Mouse (Mus musculus) brain, embryonic 18.5 days (tissue): ENCODE data around the gene Mipol1.
"Not testable (repeated sequence)": the region's sequence is repeated elsewhere in the genome, so short reads cannot be mapped to it uniquely, and the experiment has no call there.

Experiments used
- DNase-seq: peaks from one replicate; pipeline ENCODE4 v3.0.0-alpha.2; 2012; ENCODE audit warnings: low read depth, low spot score

The Mipol1 gene

GRCm38 (mm10) chr12:57428243-57428642 lies 198.0 kb downstream of the Mipol1 start:
- DNase-seq: no peak

DNA sequence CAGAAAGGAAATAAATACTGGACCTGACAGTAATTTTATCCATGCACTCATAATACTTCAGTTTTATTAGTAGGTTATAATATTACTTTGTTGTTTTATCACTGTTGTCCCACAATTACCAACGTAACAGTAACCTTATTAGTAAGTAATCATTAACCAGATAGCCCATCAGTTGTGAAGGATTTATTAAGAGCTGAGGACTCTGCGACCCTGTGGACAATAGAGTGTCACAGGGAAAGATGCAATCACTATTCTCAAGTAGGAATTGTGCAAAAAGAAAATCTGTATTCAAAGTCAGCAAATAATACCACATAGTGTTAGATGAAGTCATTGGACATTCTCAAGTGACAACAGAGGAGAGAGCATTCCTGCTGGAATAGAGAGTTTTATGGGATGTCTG lies 198.5 kb downstream of the Mipol1 start:
- no peak for DNase-seq

DNA sequence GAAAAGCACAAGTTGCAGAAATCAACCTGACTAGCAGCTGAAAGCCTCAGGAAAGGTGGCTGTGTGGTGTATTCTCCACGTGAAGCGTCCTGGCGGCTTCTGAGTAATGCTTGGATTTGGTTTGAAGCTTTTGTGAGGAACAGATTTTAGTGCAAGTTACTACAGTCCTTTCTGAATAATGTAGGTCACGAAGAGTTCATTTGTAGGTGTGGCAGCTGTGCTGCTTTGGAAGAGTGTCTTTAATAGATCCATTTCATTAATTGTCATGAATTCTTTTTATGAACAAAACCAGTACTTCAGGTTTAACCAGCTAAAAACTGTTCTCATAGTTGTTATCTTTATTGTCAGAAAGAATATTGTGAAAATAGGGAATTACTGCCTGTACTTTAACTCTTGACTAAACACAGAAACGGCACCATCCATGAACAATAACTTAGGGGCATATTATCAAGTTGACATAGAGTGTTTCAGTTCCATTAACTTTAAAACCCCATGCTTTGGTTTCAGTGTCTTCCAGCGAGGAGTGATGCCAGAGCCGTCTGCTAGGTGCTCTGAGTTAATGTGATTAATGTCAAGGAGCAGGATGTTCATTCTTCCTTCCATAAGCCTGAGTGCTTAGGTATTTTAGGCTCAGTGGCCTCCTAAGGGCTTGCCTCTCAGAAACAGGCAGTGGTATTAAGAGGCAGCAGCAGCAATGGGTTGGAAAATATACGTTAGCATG lies 206.9 kb downstream of the Mipol1 start:
- not testable (repeated sequence) for DNase-seq

- DNase-seq: no peak
Observed at GRCm38 (mm10) chr12:57444281-57444903, 214.2 kb downstream of the Mipol1 start.

DNA sequence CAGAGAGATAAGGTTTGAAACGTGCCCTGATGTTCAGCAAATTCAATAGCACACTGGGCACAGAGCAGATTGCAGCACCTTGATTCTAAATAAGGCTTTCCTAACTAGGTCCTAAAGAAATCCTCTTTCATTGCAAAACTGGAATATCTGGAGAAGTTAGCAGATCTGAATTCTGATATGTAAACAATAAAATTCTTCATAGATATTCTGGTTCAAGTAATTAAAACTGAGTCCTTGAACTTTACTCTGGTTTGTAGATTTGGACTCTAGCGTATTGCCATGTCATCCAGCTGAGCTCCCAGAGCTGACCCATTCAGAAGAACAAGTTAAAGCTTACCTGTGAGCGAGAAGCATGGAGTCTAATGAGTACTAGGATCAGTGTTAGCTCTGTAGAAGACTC lies 217.1 kb downstream of the Mipol1 start:
- DNase-seq: no peak

GRCm38 (mm10) chr12:57449299-57449698 lies 219.1 kb downstream of the Mipol1 start:
- no peak for DNase-seq

DNA sequence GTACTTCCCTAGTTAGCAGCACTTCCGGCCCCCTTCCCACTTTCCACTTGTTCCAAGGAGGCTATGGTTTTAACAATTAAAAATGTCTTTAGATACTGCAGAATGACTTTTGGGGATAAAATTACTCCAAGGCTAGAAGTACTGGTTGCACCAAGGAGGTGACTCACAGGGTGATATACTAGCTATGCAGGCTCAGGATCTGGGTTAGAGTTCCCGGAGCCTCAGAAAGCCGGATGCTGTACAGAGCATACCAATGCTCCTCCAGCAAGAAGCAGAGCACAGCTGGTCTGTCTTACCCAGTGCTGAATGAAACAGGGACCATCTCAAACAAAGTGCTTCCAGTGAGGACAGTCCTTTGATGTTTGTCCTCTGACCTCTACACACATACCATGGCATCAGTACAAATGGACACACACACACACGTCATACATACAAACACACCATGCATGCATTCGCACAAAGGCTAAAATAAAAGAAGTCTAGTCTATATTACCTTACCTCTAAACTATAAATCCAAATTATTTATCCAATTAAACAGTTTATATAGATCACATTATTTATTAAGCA lies 219.9 kb downstream of the Mipol1 start:
- DNase-seq: no peak

DNA sequence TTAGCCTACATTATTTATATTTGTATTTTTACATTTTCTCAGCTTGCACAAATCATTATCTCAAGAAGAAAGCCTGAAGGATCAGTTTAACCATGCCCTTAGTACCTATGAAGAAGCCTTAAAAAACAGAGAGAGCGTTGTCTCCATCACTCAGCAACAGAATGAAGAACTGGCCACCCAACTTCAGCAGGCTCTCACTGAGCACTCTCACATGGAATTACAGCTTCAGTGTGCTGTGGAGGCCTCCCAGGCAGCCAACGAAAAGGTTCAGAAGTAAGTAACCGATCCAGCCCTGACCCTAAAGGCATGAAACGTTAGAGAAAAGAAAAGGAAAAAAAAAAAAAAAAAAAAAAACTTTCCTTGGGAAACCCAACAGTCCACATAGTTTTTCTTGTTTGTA lies 226.7 kb downstream of the Mipol1 start:
- DNase-seq: no peak

GRCm38 (mm10) chr12:57457339-57457738 lies 227.1 kb downstream of the Mipol1 start:
- no peak for DNase-seq

DNA sequence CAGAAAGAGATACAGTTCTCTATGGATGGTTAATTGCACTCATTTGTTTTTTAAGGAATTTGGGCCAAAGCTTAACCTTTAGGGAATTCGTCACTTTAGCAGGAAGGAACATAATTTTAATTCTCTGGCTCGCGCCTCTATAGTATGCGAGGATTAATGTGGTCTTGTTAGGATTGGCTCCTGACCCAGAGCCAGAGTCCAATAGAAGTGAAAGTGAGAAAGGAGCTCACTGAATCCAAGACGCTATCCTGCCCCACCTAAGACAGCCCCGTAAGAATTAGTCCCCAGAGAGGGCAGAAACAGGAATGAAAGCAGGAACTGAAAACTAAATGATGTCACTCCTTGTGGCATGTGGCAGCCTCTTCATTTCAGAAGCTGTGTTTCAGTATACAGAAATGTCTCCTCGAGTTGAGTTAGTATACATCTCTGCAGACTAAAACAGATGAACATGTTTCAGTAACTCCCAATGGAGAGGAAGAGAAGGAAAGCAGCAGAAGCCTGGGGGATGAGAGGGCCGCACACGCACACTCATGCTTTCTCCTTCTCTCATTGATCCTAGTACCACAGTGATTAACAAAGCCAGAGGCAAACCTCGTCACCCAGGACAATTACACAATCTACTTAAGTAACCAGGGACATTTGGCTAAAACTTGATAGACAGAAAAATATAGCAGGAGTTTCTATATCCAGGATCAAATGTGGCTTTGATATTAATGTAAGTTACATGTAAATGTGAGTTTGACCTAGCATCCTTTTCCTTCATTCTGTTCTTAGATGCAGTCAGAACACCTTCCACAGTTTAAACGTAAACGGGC lies 234.5 kb downstream of the Mipol1 start:
- no peak for DNase-seq

DNA sequence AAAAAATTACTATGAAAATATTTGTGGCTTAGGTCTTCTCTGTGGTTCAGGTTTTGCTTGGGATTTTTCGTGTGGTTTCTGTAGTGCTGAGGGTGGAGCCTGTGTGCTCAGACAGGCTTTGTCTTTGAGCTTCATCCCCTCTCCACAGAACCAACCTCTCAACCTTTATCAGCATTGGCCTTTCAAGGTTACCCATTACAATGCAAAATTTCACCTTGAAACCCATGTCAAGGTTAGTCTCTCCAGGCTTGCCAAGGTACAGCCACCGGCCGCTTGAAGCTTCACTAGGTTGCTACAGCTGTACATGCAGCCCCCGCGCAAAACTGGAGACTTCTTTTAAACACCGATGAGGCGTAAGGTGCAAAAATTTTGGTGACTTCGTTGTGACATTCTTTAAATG lies 241.6 kb downstream of the Mipol1 start:
- no peak for DNase-seq

- DNase-seq: no peak
Observed at GRCm38 (mm10) chr12:57476876-57477275, 246.6 kb downstream of the Mipol1 start.

DNA sequence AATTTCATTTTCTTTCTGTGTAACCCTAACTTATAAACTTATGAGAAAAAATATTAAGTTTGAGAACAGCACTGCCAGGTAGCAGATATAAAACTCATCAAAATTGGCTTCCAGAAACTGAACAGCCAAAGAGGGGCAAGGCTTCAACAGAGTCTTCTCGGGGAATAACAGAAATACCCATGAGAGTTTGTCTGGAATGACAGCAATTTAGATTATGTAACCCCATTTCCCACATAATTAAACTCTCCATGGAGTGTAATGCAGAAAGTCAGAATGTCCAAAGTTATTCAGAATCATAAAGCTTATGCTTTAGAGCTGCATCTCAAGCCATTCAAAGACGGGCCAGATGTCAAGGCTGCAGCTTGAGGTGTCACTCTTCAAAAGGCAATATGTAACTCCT lies 251.6 kb downstream of the Mipol1 start:
- no peak for DNase-seq

- DNase-seq: no peak
Observed at GRCm38 (mm10) chr12:57496347-57497119, 266.3 kb downstream of the Mipol1 start.

DNA sequence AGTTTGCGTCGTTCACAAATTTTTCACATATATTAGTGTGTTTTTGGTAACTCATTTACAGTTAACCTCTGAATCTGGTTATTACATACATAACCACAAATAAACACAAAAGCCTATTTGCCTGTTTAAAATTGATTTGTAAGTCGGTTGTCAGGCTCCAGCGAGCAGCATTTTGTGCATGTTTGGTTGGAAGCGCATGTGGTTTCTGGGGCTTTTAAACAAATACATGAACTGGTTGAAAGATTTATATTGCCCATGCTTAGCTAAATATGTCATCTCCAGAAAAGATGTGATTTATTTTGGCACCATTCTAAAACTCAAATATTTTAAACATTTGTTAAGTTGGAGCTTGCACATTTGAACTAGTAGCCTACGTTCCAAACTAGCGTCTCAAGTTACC lies 270.0 kb downstream of the Mipol1 start:
- no peak for DNase-seq

DNA sequence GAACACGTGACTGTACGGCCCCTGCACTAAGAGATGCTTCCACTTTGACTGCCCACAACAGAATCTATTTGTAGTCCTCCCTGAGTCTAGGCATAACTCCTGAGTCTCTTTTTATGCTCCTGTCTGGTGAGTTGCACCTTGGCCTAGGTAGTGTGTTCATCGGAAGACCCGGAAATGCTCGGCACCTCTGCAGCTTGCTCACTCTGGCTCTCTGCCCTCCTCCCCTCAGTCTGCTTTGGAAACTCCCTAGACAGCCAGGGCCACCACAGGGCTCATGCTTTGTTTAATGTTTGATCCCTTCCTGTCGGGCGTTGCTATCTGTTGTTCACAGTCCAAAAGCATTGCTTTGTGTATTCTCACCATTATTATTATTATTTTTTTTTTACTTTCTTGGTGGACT lies 275.1 kb downstream of the Mipol1 start:
- no peak for DNase-seq

DNA sequence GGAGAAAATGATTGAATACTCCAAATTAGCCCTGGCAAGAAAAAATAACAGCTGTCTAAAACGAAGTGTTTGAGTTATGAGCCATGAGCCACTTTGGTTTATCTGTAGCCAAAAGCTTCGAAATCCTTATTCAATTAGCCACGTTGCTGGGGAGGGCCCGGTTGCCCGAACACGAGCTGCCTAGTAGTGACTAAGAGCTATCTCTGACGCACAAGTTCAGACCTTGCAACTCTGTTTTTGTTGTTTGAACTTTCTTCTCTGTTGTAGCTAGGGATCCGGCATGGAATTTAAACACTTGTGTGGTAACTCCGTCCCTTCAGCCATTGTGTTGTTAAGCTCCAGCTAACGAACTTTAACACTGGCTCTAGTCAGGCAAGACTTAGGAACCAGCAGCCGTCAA lies 278.7 kb downstream of the Mipol1 start:
- no peak for DNase-seq

GRCm38 (mm10) chr12:57509726-57510125 lies 279.5 kb downstream of the Mipol1 start:
- DNase-seq: no peak

- no peak for DNase-seq
Observed at GRCm38 (mm10) chr12:57511127-57511526, 280.9 kb downstream of the Mipol1 start.

- DNase-seq: no peak
Observed at GRCm38 (mm10) chr12:57511560-57511959, 281.3 kb downstream of the Mipol1 start.

- DNase-seq: no peak
Observed at GRCm38 (mm10) chr12:57514552-57514951, 284.3 kb downstream of the Mipol1 start.
